Mouse (Mus musculus): ENCODE data around the gene Cep128. TPM values are rescaled to one million over a fixed set of nuclear protein-coding genes. Genes with fewer than 3 reads are reported as not detected.

The Cep128 gene
- polyA plus RNA-seq, 1 experiment from 2014 or later: 3.7 TPM

GRCm38 (mm10) chr12:91205550-91205949, 178.7 kb downstream of the Cep128 start:
- H3K27ac ChIP-seq (ENCODE audit: low read depth, low read length): no peak overlapping the region
- no peak for ATAC-seq
- no peaks in the 10 kb centered on the region for H3K36me3 ChIP-seq (ENCODE audit: control insufficient read depth, insufficient read depth)
- no peak for TF ChIP-seq CTCF (IDR thresholded peaks at IDR 0.05; ENCODE audit: low read depth)
- no peak overlapping the region for H3K4me2 ChIP-seq (replicated peaks; ENCODE audit: low read depth)
- no peaks in the 10 kb centered on the region for H3K4me1 ChIP-seq (replicated peaks; ENCODE audit: control insufficient read depth, insufficient read depth, low read length)
- no peaks in the 10 kb centered on the region for H3K27me3 ChIP-seq (replicated peaks; ENCODE audit: control insufficient read depth, insufficient read depth, low read length)
- H3K9me3 ChIP-seq (ENCODE audit: control insufficient read depth): no peaks in the 10 kb centered on the region
- H3K4me3 ChIP-seq (ENCODE audit: low read depth, low read length): no peak overlapping the region
- H3K9ac ChIP-seq (ENCODE audit: low read depth, low read length): no peak overlapping the region
- whole genome bisulfite sequencing: 48% methylated on average over 3 of the region's 3 CpGs

GRCm38 (mm10) chr12:91204330-91204729, 179.9 kb downstream of the Cep128 start:
- TF ChIP-seq CTCF (IDR thresholded peaks at IDR 0.05; ENCODE audit: low read depth): no peak
- 88% methylated on average over 3 of the region's 3 CpGs for WGBS
- H3K9ac ChIP-seq (ENCODE audit: low read depth, low read length): no peak overlapping the region

GRCm38 (mm10) chr12:91202496-91202895, 181.7 kb downstream of the Cep128 start:
- Histone ChIP-seq H3K36me3 (ENCODE audit: control insufficient read depth, insufficient read depth) (no peaks in the 10 kb centered on the region), H3K27ac (ENCODE audit: low read depth, low read length) (no peak overlapping the region), H3K4me3 (ENCODE audit: low read depth, low read length) (no peak overlapping the region), H3K27me3 (replicated peaks; ENCODE audit: control insufficient read depth, insufficient read depth, low read length) (no peaks in the 10 kb centered on the region), H3K4me2 (replicated peaks; ENCODE audit: low read depth) (no peak overlapping the region), H3K9me3 (ENCODE audit: control insufficient read depth) (no peaks in the 10 kb centered on the region), H3K4me1 (replicated peaks; ENCODE audit: control insufficient read depth, insufficient read depth, low read length) (no peaks in the 10 kb centered on the region), H3K9ac (ENCODE audit: low read depth, low read length) (no peak overlapping the region)
- ATAC-seq: peak; percentile 59; the same call in 1 of the 2 replicates
- WGBS: 39% methylated on average over 1 of the region's 1 CpGs
- TF ChIP-seq CTCF (IDR thresholded peaks at IDR 0.05; ENCODE audit: low read depth): no peak

More at GRCm38 (mm10) chr12:91204330-91204729, 179.9 kb downstream of the Cep128 start:
- Histone ChIP-seq H3K27me3 (replicated peaks; ENCODE audit: control insufficient read depth, insufficient read depth, low read length) (no peaks in the 10 kb centered on the region), H3K4me1 (replicated peaks; ENCODE audit: control insufficient read depth, insufficient read depth, low read length) (no peaks in the 10 kb centered on the region), H3K4me3 (ENCODE audit: low read depth, low read length) (no peak overlapping the region), H3K9me3 (ENCODE audit: control insufficient read depth) (no peaks in the 10 kb centered on the region), H3K27ac (ENCODE audit: low read depth, low read length) (no peak overlapping the region), H3K4me2 (replicated peaks; ENCODE audit: low read depth) (no peak overlapping the region), H3K36me3 (ENCODE audit: control insufficient read depth, insufficient read depth) (no peaks in the 10 kb centered on the region)
- no peak for ATAC-seq

- peaks cover 4% of the 10 kb centered on the region; the same call in 1 of the 2 replicates for H3K4me1 ChIP-seq (replicated peaks; ENCODE audit: control insufficient read depth, insufficient read depth, low read length)
- WGBS: 75% methylated on average over 4 of the region's 4 CpGs
- H3K27me3 ChIP-seq (replicated peaks; ENCODE audit: control insufficient read depth, insufficient read depth, low read length): no peaks in the 10 kb centered on the region
- H3K4me3 ChIP-seq (ENCODE audit: low read depth, low read length): no peak overlapping the region
- H3K36me3 ChIP-seq (ENCODE audit: control insufficient read depth, insufficient read depth): no peaks in the 10 kb centered on the region
- no peaks in the 10 kb centered on the region for H3K9me3 ChIP-seq (ENCODE audit: control insufficient read depth)
- no peak for ATAC-seq
- no peak overlapping the region for H3K27ac ChIP-seq (ENCODE audit: low read depth, low read length)
- H3K9ac ChIP-seq (ENCODE audit: low read depth, low read length): no peak overlapping the region
- no peak overlapping the region for H3K4me2 ChIP-seq (replicated peaks; ENCODE audit: low read depth)
- no peak for TF ChIP-seq CTCF (IDR thresholded peaks at IDR 0.05; ENCODE audit: low read depth)
Measured at GRCm38 (mm10) chr12:91189111-91189510, 195.1 kb downstream of the Cep128 start.

GRCm38 (mm10) chr12:91185564-91185963, 198.6 kb downstream of the Cep128 start:
- Histone ChIP-seq H3K9me3 (ENCODE audit: control insufficient read depth) (no peaks in the 10 kb centered on the region), H3K4me1 (replicated peaks; ENCODE audit: control insufficient read depth, insufficient read depth, low read length) (peaks cover 4% of the 10 kb centered on the region; the same call in 1 of the 2 replicates), H3K27ac (ENCODE audit: low read depth, low read length) (no peak overlapping the region), H3K9ac (ENCODE audit: low read depth, low read length) (no peak overlapping the region), H3K4me3 (ENCODE audit: low read depth, low read length) (no peak overlapping the region), H3K4me2 (replicated peaks; ENCODE audit: low read depth) (no peak overlapping the region), H3K27me3 (replicated peaks; ENCODE audit: control insufficient read depth, insufficient read depth, low read length) (no peaks in the 10 kb centered on the region), H3K36me3 (ENCODE audit: control insufficient read depth, insufficient read depth) (no peaks in the 10 kb centered on the region)
- no peak for TF ChIP-seq CTCF (IDR thresholded peaks at IDR 0.05; ENCODE audit: low read depth)
- ATAC-seq: peak; percentile 80
- WGBS: 59% methylated on average over 5 of the region's 5 CpGs

GRCm38 (mm10) chr12:91184616-91185015, 199.6 kb downstream of the Cep128 start:
- 92% methylated on average over 1 of the region's 1 CpGs for WGBS
- peak; percentile 72 for ATAC-seq
- H3K27ac ChIP-seq (ENCODE audit: low read depth, low read length): peak overlapping the region; percentile 41; the same call in 1 of the 2 replicates
- H3K9me3 ChIP-seq (ENCODE audit: control insufficient read depth): no peaks in the 10 kb centered on the region
- TF ChIP-seq CTCF (IDR thresholded peaks at IDR 0.05; ENCODE audit: low read depth): no peak
- H3K36me3 ChIP-seq (ENCODE audit: control insufficient read depth, insufficient read depth): no peaks in the 10 kb centered on the region
- no peak overlapping the region for H3K9ac ChIP-seq (ENCODE audit: low read depth, low read length)
- no peak overlapping the region for H3K4me3 ChIP-seq (ENCODE audit: low read depth, low read length)
- H3K27me3 ChIP-seq (replicated peaks; ENCODE audit: control insufficient read depth, insufficient read depth, low read length): no peaks in the 10 kb centered on the region
- peaks cover 4% of the 10 kb centered on the region; the same call in 1 of the 2 replicates for H3K4me1 ChIP-seq (replicated peaks; ENCODE audit: control insufficient read depth, insufficient read depth, low read length)
- no peak overlapping the region for H3K4me2 ChIP-seq (replicated peaks; ENCODE audit: low read depth)

GRCm38 (mm10) chr12:91183928-91184327, 200.3 kb downstream of the Cep128 start:
- Histone ChIP-seq H3K36me3 (ENCODE audit: control insufficient read depth, insufficient read depth) (no peaks in the 10 kb centered on the region), H3K4me2 (replicated peaks; ENCODE audit: low read depth) (no peak overlapping the region), H3K9ac (ENCODE audit: low read depth, low read length) (no peak overlapping the region), H3K4me3 (ENCODE audit: low read depth, low read length) (no peak overlapping the region), H3K27me3 (replicated peaks; ENCODE audit: control insufficient read depth, insufficient read depth, low read length) (no peaks in the 10 kb centered on the region), H3K9me3 (ENCODE audit: control insufficient read depth) (no peaks in the 10 kb centered on the region), H3K27ac (ENCODE audit: low read depth, low read length) (no peak overlapping the region), H3K4me1 (replicated peaks; ENCODE audit: control insufficient read depth, insufficient read depth, low read length) (peaks cover 5% of the 10 kb centered on the region; the same call in 1 of the 2 replicates)
- no peak for ATAC-seq
- TF ChIP-seq CTCF (IDR thresholded peaks at IDR 0.05; ENCODE audit: low read depth): no peak
- WGBS: 29% methylated on average over 2 of the region's 2 CpGs

All from intestine, postnatal 0 days (tissue).